Mouse (Mus musculus) small intestine, adult 2 months (tissue): ENCODE measurements around the gene Atp7b. TPM values are rescaled to one million over a fixed set of nuclear protein-coding genes. Genes with fewer than 3 reads are reported as not detected.
A peak's percentile ranks its signal among the peaks of the same experiment; 100 is the strongest.

Experiments used
- H3K27ac ChIP-seq: fragments of 200-500 bp; 2 replicates; pipeline ENCODE4 v1.5.1; 2012; ENCODE audit warnings: low read depth, low read length, control low read depth, inconsistent platforms; ENCODE audit not compliant: insufficient read depth
- H3K27me3 ChIP-seq: fragments of 200-500 bp; 2 replicates; pipeline ENCODE4 v1.6.1; 2012; ENCODE audit warnings: mild to moderate bottlenecking, moderate library complexity, low read length, inconsistent platforms; ENCODE audit not compliant: control insufficient read depth, insufficient read depth
- H3K36me3 ChIP-seq: fragments of 200-500 bp; 2 replicates; pipeline ENCODE4 v1.6.1; 2012; ENCODE audit warnings: mild to moderate bottlenecking, low read length, control low read depth, inconsistent platforms; ENCODE audit not compliant: control insufficient read depth, insufficient read depth
- H3K4me1 ChIP-seq: fragments of 200-500 bp; 2 replicates; pipeline ENCODE4 v1.6.1; 2012; ENCODE audit warnings: low read length, inconsistent platforms, mixed read lengths; ENCODE audit not compliant: control insufficient read depth, insufficient read depth, insufficient read length
- H3K4me3 ChIP-seq: fragments of 200-500 bp; 2 replicates; pipeline ENCODE4 v1.5.1; 2012; ENCODE audit warnings: low read depth, mild to moderate bottlenecking, control low read depth, inconsistent platforms, low read length, moderate library complexity
- CTCF ChIP-seq: fragments of 200-500 bp; IDR thresholded peaks from 2 replicates; pipeline ENCODE4 v1.5.1; 2012; ENCODE audit warnings: low read depth, mild to moderate bottlenecking, control low read depth, inconsistent platforms, low read length, moderate library complexity, mixed read lengths; ENCODE audit not compliant: insufficient replicate concordance, insufficient read length; ENCODE audit errors: extremely low read depth
- POLR2A ChIP-seq: fragments of 200-500 bp; IDR thresholded peaks from 2 replicates; pipeline ENCODE4 v1.6.1; 2012; ENCODE audit warnings: low read depth, mild to moderate bottlenecking, control low read depth, inconsistent platforms, low read length, moderate library complexity
- WGBS: fragments of 180-500 bp; shearing (Covaris S2); methylation state at CpG from one replicate; pipeline ENCODE4 v1.1.7; 2018; 5-methylcytosine and 5-hydroxymethylcytosine counted together
- polyA plus RNA-seq: library from polyadenylated mRNA; depleted of rRNA; stranded (reverse); fragments of >200 nt; gene quantifications from 2 replicates; pipeline ENCODE4 v1.2.3, GENCODE M21; 2012

The Atp7b gene
- polyA plus RNA-seq, 1 experiment = 5.7 TPM

DNA sequence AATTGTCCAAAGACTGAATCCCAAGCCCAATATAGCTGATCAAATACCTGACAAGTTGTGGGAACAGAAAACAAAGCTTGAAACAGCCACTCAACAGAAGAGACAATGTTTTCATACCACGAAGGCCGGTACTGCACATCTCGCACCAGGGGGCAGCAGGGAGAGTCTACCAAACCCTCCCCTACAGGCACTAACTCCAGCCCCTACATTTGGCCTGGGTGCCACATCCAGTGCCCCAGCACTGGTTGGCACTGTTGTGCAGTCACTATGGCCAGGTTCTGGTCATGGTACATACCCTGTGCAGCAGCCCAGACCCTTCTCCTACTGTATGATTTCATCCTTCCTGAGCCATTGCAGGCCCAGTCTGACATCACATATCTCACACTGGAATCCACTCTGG, 31.1 kb downstream of the Atp7b start:
- no peak overlapping the region for H3K27ac ChIP-seq
- peaks cover 7% of the 10 kb centered on the region for H3K36me3 ChIP-seq
- no peaks in the 10 kb centered on the region for H3K27me3 ChIP-seq
- TF ChIP-seq CTCF (no peak), POLR2A (no peak)
- no peaks in the 10 kb centered on the region for H3K4me1 ChIP-seq
- H3K4me3 ChIP-seq = no peak overlapping the region
- 68% methylated on average over 3 of the region's 3 CpGs for WGBS

DNA sequence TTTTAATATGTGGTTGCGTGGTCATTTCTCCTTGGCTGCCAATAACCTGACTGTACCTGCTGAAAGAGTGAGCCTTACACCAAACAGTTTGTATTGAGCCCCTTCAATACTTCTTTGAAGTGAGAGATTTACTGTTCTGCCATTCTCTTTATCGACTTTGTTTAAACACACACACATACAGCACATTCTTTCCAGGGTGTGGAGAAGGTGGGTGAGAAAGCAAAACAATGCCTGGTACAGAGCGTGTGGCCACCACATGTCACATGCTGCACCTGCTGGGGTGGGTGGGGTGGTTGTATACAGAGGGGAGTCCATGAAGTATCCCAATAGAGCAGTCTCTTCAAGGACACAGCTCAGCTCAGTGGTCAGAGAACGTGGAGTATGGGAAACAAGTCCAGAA, 34.9 kb downstream of the Atp7b start:
- Histone ChIP-seq H3K4me1 (no peaks in the 10 kb centered on the region), H3K36me3 (peaks cover 8% of the 10 kb centered on the region), H3K27me3 (no peaks in the 10 kb centered on the region), H3K27ac (no peak overlapping the region), H3K4me3 (no peak overlapping the region)
- no peak for TF ChIP-seq POLR2A
- TF ChIP-seq CTCF = no peak
- 38% methylated on average over 4 of the region's 4 CpGs for WGBS

DNA sequence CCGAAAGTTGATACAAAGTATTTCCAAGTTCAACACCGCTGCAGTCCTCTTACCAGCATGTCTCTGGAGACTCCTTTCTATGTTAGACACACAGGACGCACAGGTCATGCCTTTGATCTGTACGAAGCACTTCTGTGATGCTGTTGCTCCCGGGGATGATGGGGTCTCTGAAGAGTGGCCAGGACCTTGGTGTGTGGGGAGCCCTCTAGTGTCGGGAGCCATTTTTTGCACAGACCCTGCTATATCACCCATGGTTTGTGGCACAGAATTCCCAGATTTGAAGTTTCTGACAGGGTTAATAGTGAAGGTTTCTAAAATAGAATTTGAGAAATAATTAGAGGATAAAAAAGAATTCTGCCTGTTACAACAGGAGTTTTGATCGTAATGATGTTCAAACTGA, 37.9 kb downstream of the Atp7b start:
- Histone ChIP-seq H3K27me3 (no peaks in the 10 kb centered on the region), H3K36me3 (peaks cover 5% of the 10 kb centered on the region), H3K4me3 (no peak overlapping the region), H3K4me1 (no peaks in the 10 kb centered on the region), H3K27ac (no peak overlapping the region)
- WGBS = 72% methylated on average over 7 of the region's 7 CpGs
- TF ChIP-seq CTCF (no peak), POLR2A (no peak)

DNA sequence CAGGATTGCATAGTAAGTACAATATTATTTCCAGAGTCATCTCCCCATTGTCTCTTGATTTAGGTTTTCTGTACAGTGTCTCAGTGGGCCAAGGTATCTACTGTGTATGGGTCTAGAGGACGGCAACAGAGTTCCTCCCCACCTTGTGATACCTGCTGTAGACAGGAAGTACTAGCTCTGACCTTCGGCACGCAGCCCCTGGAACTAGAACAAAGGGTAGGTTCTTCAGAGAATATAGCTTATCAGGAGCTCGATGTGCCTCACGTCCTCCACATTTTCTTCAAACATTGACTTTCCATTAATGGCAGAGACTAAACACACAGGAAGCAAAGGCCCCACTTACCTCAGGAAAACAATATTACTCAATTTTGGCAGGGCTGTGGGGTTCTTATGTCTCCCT, 40.6 kb downstream of the Atp7b start:
- H3K27ac ChIP-seq = no peak overlapping the region
- WGBS = 40% methylated on average over 5 of the region's 5 CpGs
- TF ChIP-seq POLR2A = no peak
- TF ChIP-seq CTCF = no peak

DNA sequence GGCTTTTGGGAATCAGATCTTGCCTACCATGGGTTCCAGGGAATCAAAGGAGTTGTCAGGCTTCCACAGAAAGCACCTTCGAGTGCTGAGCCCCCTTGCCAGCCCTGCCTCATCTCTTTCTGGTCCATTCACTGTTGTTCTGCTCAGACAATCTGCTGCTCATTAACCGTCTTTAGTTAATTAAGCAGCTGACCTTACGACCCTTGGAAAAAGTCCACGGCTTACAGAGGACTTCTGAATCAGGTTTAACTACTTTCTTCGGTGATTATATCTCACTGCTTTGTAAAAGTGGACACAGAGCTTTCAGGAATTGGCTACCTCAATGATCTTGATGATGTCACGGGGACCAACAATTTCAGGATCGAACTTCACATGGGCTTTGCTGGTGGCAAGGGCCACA, 42.4 kb downstream of the Atp7b start:
- no peak overlapping the region for H3K4me3 ChIP-seq
- H3K36me3 ChIP-seq = peaks cover 2% of the 10 kb centered on the region; the same call in 1 of the 2 replicates
- no peak overlapping the region for H3K27ac ChIP-seq
- peaks cover 10% of the 10 kb centered on the region for H3K4me1 ChIP-seq
- no peaks in the 10 kb centered on the region for H3K27me3 ChIP-seq
- TF ChIP-seq CTCF (no peak), POLR2A (no peak)
- 70% methylated on average over 7 of the region's 7 CpGs for WGBS

More for the DNA sequence above, 40.6 kb downstream of the Atp7b start:
- Histone ChIP-seq H3K36me3 (peaks cover 2% of the 10 kb centered on the region; the same call in 1 of the 2 replicates), H3K4me1 (no peaks in the 10 kb centered on the region), H3K27me3 (no peaks in the 10 kb centered on the region), H3K4me3 (no peak overlapping the region)

DNA sequence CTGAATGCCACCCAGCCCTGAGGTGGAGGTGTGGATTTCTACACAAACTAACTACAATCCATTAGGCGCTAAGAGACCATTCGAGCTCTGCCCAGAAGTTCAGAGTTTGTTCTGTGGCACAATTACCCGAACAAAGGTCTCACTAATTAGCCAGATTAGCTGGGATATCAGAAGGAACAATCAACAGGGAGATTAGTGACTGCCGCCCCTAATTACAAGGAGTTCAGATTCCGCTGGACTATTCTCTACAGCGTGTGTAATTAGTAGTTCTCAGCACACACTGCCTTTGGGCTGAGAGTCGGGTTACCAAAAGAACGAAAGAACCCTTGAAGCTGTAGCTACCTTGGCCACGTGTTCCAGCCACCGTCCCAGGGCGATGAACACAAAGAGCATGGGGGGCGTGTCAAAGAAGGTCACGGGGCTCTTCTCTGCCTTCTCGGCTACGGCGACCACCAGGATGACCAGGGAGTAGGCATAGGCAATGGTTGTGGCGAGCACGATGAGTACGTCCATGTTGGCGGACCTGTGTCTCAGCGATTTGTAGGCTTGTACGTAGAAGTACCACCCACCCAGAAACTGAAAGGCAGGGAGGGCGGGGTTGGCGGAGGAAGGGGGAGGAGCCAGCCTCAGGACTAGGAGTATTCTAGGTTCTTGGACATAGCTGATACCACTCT, 46.9 kb downstream of the Atp7b start:
- peak overlapping the region; percentile 47 for H3K4me3 ChIP-seq
- peaks cover 18% of the 10 kb centered on the region for H3K4me1 ChIP-seq
- H3K27me3 ChIP-seq = no peaks in the 10 kb centered on the region
- peaks cover 5% of the 10 kb centered on the region; the same call in 1 of the 2 replicates for H3K36me3 ChIP-seq
- TF ChIP-seq CTCF (no peak), POLR2A (no peak)
- H3K27ac ChIP-seq = peak overlapping the region; percentile 76
- WGBS = 53% methylated on average over 24 of the region's 24 CpGs

DNA sequence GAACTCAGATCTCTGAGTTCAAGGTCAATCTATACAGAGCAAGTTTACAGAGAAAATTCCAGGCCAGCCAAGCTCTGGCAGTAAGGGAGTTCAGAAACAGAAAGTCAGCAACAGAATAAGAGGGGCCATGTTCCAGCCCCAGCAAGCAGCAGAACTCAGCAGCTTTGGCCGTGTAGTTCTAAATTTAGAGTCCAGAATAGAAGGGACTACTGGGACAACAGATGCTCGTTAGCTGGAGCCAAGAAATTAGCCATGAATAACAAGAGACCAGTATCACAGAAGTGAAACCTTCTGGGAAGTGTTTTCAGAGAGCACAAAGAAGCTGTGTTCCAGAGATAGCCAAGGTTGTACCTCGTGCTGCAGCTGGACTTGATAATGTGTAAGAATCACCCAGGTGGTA, 50.7 kb downstream of the Atp7b start:
- no peak overlapping the region for H3K4me3 ChIP-seq
- peaks cover 18% of the 10 kb centered on the region for H3K4me1 ChIP-seq
- peaks cover 5% of the 10 kb centered on the region; the same call in 1 of the 2 replicates for H3K36me3 ChIP-seq
- H3K27me3 ChIP-seq = no peaks in the 10 kb centered on the region
- no peak overlapping the region for H3K27ac ChIP-seq
- WGBS = 62% methylated on average over 3 of the region's 3 CpGs
- TF ChIP-seq CTCF (no peak), POLR2A (no peak)
